Mouse (Mus musculus): ENCODE results near the gene C1qtnf5.

GRCm38 (mm10) chr9:44073115-44073514 lies 33.9 kb upstream of the C1qtnf5 start:
- no peak for TF ChIP-seq CTCF (IDR thresholded peaks at IDR 0.05)
- no peak for TF ChIP-seq EP300 (IDR thresholded peaks at IDR 0.05)

Data from lung, postnatal 0 days (tissue).